Mouse (Mus musculus) CH12.LX (cell line): Measurements from ENCODE around the gene Cytl1. TPM values are rescaled to one million over a fixed set of nuclear protein-coding genes. Genes with fewer than 3 reads are reported as not detected.
A peak's percentile ranks its signal among the peaks of the same experiment; 100 is the strongest.

Experiments
- DNase-seq: peaks from one replicate; pipeline ENCODE4 v3.0.0-alpha.2; 2013; ENCODE audit errors: extremely low read depth
- H3K27ac ChIP-seq: 2 replicates; pipeline ENCODE4 v1.5.1; 2012; ENCODE audit warnings: low read depth, mild to moderate bottlenecking, control low read depth, moderate library complexity; ENCODE audit not compliant: insufficient read depth
- H3K27me3 ChIP-seq: replicated peaks from 2 replicates; pipeline ENCODE3; 2012; ENCODE audit warnings: inconsistent platforms
- H3K36me3 ChIP-seq, 2 experiments: replicated peaks in 1 of 2; 2 replicates each; pipeline versions ENCODE3 to v1.6.1; 2012; ENCODE audit warnings: inconsistent platforms in 1 of 2, low read length in 1 of 2, mild to moderate bottlenecking in 1 of 2, mixed read lengths in 1 of 2, moderate library complexity in 1 of 2; ENCODE audit not compliant: control insufficient read depth in 1 of 2, insufficient read depth in 1 of 2
- H3K4me1 ChIP-seq, 2 experiments: 2 replicates each; pipeline ENCODE4 v1.6.1; 2012; ENCODE audit warnings: inconsistent platforms in 1 of 2, moderate library complexity in 1 of 2; ENCODE audit not compliant: insufficient read depth in 2 of 2, control insufficient read depth in 1 of 2
- H3K4me2 ChIP-seq: 2 replicates; pipeline ENCODE4 v1.6.1; 2012; ENCODE audit warnings: low read depth, mild to moderate bottlenecking, control low read depth; ENCODE audit not compliant: poor library complexity, insufficient read depth, severe bottlenecking
- H3K4me3 ChIP-seq, 3 experiments: fragments of 150-350 bp in 1 of 3; sonication (generic) in 1 of 3; replicated peaks in 1 of 3; 2 replicates each; pipeline versions ENCODE3 to v1.5.1; 2011 to 2012; ENCODE audit warnings: low read depth in 2 of 3, low read length in 2 of 3, mild to moderate bottlenecking in 2 of 3, moderate library complexity in 2 of 3, control low read depth in 1 of 3, improper control_type of control experiment in 1 of 3, inconsistent platforms in 1 of 3, mixed read lengths in 1 of 3; ENCODE audit not compliant: poor library complexity in 1 of 3
- H3K79me2 ChIP-seq: replicated peaks from 2 replicates; pipeline ENCODE4 v1.6.1; 2012; ENCODE audit warnings: mild to moderate bottlenecking, moderate library complexity; ENCODE audit not compliant: control insufficient read depth, poor library complexity, insufficient read depth, severe bottlenecking; ENCODE audit errors: extremely low read depth
- H3K9ac ChIP-seq: 2 replicates; pipeline ENCODE4 v1.6.1; 2012; ENCODE audit warnings: low read depth, mild to moderate bottlenecking, control low read depth, moderate library complexity; ENCODE audit not compliant: insufficient read depth
- H3K9me3 ChIP-seq: replicated peaks from 2 replicates; pipeline ENCODE3; 2012; ENCODE audit warnings: low read length, inconsistent platforms, mixed read lengths
- CTCF ChIP-seq, 2 experiments: IDR thresholded peaks in 1 of 2; conservative IDR thresholded peaks in 1 of 2; 2 replicates each; pipeline ENCODE4 v1.5.1; 2011 to 2012; ENCODE audit warnings: low read depth in 2 of 2, low read length in 2 of 2, improper control_type of control experiment in 1 of 2, inconsistent platforms in 1 of 2, mild to moderate bottlenecking in 1 of 2, moderate library complexity in 1 of 2
- ELF1 ChIP-seq: IDR thresholded peaks from 2 replicates; pipeline ENCODE4 v1.6.1; 2014; ENCODE audit warnings: low read depth, mild to moderate bottlenecking, inconsistent platforms, low read length, improper control_type of control experiment
- HCFC1 ChIP-seq: IDR thresholded peaks from 2 replicates; pipeline ENCODE4 v1.6.1; 2012; ENCODE audit warnings: low read depth, mild to moderate bottlenecking, inconsistent platforms, low read length, improper control_type of control experiment
- MEF2A ChIP-seq: IDR thresholded peaks from 2 replicates; pipeline ENCODE4 v1.6.1; 2014; ENCODE audit warnings: low read depth, mild to moderate bottlenecking, inconsistent platforms, low read length, improper control_type of control experiment, borderline replicate concordance
- NELFE ChIP-seq: IDR thresholded peaks from 2 replicates; pipeline ENCODE4 v1.6.1; 2011; ENCODE audit warnings: low read depth, low read length, improper control_type of control experiment
- POLR2A ChIP-seq: IDR thresholded peaks from 2 replicates; pipeline ENCODE4 v1.6.1; 2011; ENCODE audit warnings: low read depth, mild to moderate bottlenecking, improper control_type of control experiment, low read length
- POLR2AphosphoS2 ChIP-seq: IDR thresholded peaks from 2 replicates; pipeline ENCODE4 v1.6.1; 2011; ENCODE audit warnings: low read depth, low read length, improper control_type of control experiment
- RCOR1 ChIP-seq: conservative IDR thresholded peaks from 2 replicates; pipeline ENCODE4 v1.6.1; 2012; ENCODE audit warnings: low read depth, mild to moderate bottlenecking, inconsistent platforms, low read length, improper control_type of control experiment
- USF1 ChIP-seq: IDR thresholded peaks from 2 replicates; pipeline ENCODE4 v1.6.1; 2014; ENCODE audit warnings: low read depth, mild to moderate bottlenecking, inconsistent platforms, low read length, improper control_type of control experiment
- ZC3H11A ChIP-seq: IDR thresholded peaks from 2 replicates; pipeline ENCODE4 v1.6.1; 2012; ENCODE audit warnings: low read depth, mild to moderate bottlenecking, inconsistent platforms, low read length, improper control_type of control experiment
- dilution Hi-C: fragments of 300-500 bp; cut with MboI; formaldehyde crosslinking; loops from 2 replicates; pipeline ENCODE4 v1.14.3; 2020; ENCODE audit warnings: low sequenced_read_pairs; ENCODE audit not compliant: extremely low pct_unique_long_range_greater_than_20kb, extremely low pct_ligation_motif_present
- in situ Hi-C: fragments of 300-500 bp; cut with MboI; formaldehyde crosslinking; loops from 3 replicates; pipeline ENCODE4 v1.14.3; 2019; ENCODE audit warnings: low sequenced_read_pairs, low pct_ligation_motif_present, low pct_unique_long_range_greater_than_20kb, mixed read lengths
- polyA plus RNA-seq: library from polyadenylated mRNA; unstranded; fragments of >175 nt; gene quantifications from 2 replicates; pipeline ENCODE4 v1.2.1, GENCODE M21; 2012; ENCODE audit warnings: low read depth; ENCODE audit not compliant: insufficient read length
- total RNA-seq, 2 experiments: library from RNA; depleted of rRNA; stranded (reverse); fragments of 300-350 nt in 1 of 2; fragments of >200 nt in 1 of 2; gene quantifications; 2 replicates each; pipeline ENCODE4 v1.2.3; 2012 to 2014

Gene Cytl1
- total and polyA plus RNA-seq, 3 experiments = not detected

DNA sequence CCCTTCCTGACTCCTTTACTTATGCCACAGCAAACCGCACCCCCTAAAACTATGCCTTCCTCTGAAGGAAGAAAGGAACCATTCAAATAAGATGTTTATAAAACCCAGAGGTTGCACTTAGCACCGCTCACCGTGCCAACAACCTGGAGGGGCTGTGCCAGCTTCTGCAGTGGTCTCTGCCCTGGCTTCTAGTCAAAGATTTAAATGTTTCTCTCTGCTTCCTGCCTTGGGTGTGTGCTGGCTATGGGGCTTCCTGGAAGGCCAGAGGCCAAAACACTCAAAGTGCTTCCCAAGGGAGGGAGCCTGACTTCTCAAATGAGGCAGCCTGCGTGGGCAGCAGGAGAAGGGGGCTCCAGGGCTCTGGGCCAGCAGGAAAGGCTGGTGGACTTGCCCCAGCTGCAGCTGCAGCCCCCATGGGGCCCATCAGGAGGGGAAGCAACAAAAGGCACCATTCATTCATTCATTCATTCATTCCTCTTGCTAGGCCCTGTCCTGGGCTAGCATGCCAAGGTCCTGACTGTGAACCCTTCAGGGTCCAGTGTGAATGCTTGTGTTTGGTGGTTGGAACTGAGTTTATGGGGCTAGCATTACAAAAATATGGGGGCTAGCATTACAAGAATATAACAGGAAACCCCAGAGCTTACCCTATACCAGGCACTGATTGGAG is 10.0 kb upstream of the Cytl1 start:
- no peak for DNase-seq
- no peak overlapping the region for H3K27ac ChIP-seq
- in situ Hi-C loops = no loop called here
- no peaks in the 10 kb centered on the region for H3K4me1 ChIP-seq
- H3K79me2 ChIP-seq = no peaks in the 10 kb centered on the region
- H3K9ac ChIP-seq = no peak overlapping the region
- H3K36me3 ChIP-seq = no peaks in the 10 kb centered on the region
- H3K4me3 ChIP-seq = no peak overlapping the region
- dilution Hi-C loops = no loop called here
- H3K27me3 ChIP-seq = peaks cover 50% of the 10 kb centered on the region
- peaks cover 3% of the 10 kb centered on the region for H3K9me3 ChIP-seq
- H3K4me2 ChIP-seq = no peak overlapping the region
- TF ChIP-seq POLR2A = no peak

GRCm38 (mm10) chr5:37730781-37731180 is 4.5 kb upstream of the Cytl1 start:
- no peak overlapping the region for H3K9ac ChIP-seq
- H3K9me3 ChIP-seq = peaks cover 12% of the 10 kb centered on the region
- no peaks in the 10 kb centered on the region for H3K79me2 ChIP-seq
- peaks cover 28% of the 10 kb centered on the region for H3K27me3 ChIP-seq
- DNase-seq = no peak
- in situ Hi-C loops = no loop called here
- no peak overlapping the region for H3K4me2 ChIP-seq
- no peak overlapping the region for H3K27ac ChIP-seq
- TF ChIP-seq POLR2AphosphoS2 = no peak
- no peak for TF ChIP-seq CTCF (conservative IDR thresholded peaks at IDR 0.05 in 1 of 2, IDR thresholded peaks at IDR 0.05 in 1 of 2; ENCODE audit: low read depth in 2 of 2, low read length in 2 of 2)
- TF ChIP-seq ZC3H11A = no peak
- TF ChIP-seq NELFE = no peak
- TF ChIP-seq MEF2A = no peak
- TF ChIP-seq USF1 = no peak
- TF ChIP-seq RCOR1 = no peak
- H3K36me3 ChIP-seq = no peaks in the 10 kb centered on the region
- dilution Hi-C loops = no loop called here
- H3K4me1 ChIP-seq = no peaks in the 10 kb centered on the region
- no peak overlapping the region for H3K4me3 ChIP-seq

DNA sequence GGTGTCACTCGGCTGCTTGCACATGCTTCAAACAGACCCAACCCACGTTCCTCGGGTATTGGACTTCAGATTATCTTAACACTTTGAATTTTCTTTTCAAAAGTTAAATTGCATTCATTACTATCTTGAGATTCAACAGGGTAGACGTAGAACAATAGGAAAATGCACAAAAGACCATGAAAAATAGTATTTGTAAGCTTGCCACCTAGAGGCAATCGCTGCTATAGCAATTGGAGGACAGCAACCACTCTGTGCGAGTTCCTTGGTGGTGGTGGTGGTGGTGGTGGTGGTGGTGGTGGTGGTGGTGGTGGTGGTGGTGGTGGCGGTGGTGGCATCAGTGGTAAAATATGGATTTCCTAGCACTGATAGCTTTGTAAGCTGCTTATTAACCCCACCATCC is 894 bp downstream of the Cytl1 start:
- Histone ChIP-seq H3K79me2 (no peaks in the 10 kb centered on the region), H3K9me3 (peaks cover 10% of the 10 kb centered on the region), H3K9ac (no peak overlapping the region), H3K4me3 (no peak overlapping the region), H3K4me2 (no peak overlapping the region), H3K27ac (no peak overlapping the region), H3K4me1 (no peaks in the 10 kb centered on the region), H3K36me3 (no peaks in the 10 kb centered on the region), H3K27me3 (peaks cover 61% of the 10 kb centered on the region)
- TF ChIP-seq POLR2AphosphoS2 = no peak
- TF ChIP-seq ELF1 = no peak
- peak in 1 of 2 experiments; percentile 4; a peak in 1 of 4 replicates for TF ChIP-seq CTCF (conservative IDR thresholded peaks at IDR 0.05 in 1 of 2, IDR thresholded peaks at IDR 0.05 in 1 of 2; ENCODE audit: low read depth in 2 of 2, low read length in 2 of 2)
- TF ChIP-seq NELFE = no peak
- TF ChIP-seq HCFC1 = no peak
- dilution Hi-C loops = no loop called here
- DNase-seq = no peak
- in situ Hi-C loops = no loop called here
